In the genomic region with DNA sequence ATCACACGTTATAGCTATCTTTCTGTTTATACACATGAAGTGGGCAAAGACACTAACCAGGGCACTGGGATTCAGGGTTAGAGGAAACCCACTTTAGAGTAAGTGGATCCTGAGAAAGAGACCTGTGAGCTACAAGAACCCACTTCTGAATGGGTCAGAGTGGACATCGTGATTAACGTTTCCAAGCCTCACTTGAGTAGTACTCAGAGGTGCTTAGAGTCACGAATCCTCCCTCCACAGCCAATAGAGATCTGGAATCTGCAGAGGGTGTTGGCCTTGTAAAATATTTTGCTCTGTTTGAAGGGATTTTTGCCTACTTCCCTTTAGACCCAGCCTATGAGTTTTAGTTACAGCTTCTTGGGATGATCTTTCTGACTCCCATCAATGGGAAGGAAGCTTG, we compare ENCODE assay signal across 17 mouse cellular contexts.
"Had no signal": no experiment of that assay in that cellular context is flagged by ENCODE, and none has a peak within 500 bp of the region (broad histone marks: within the 10 kb centered on the region; RNA-seq: fewer than 3 reads in every experiment).

No protein-coding gene starts in this region.

- H3K27me3 ChIP-seq: liver, embryonic 13.5 days; liver, embryonic 15.5 days; midbrain, embryonic 12.5 days; neural tube, embryonic 12.5 days; stomach, embryonic 15.5 days had no signal

- H3K4me3 ChIP-seq: liver, embryonic 13.5 days; liver, embryonic 15.5 days; megakaryocyte, embryonic 14.5 days; midbrain, embryonic 12.5 days; neural tube, embryonic 12.5 days; stomach, embryonic 15.5 days had no signal

- H3K9me3 ChIP-seq: liver, embryonic 13.5 days; liver, embryonic 15.5 days; megakaryocyte, embryonic 14.5 days; midbrain, embryonic 12.5 days; neural tube, embryonic 12.5 days; stomach, embryonic 15.5 days had no signal

- H3K27ac ChIP-seq: liver, embryonic 13.5 days; liver, embryonic 15.5 days; macrophage; midbrain, embryonic 12.5 days; neural tube, embryonic 12.5 days; stomach, embryonic 15.5 days; stomach, postnatal 0 days had no signal

- H3K36me3 ChIP-seq: liver, embryonic 13.5 days; liver, embryonic 15.5 days; midbrain, embryonic 12.5 days; neural tube, embryonic 12.5 days; stomach, embryonic 15.5 days had no signal

- ATAC-seq: liver, postnatal 0 days; midbrain, embryonic 16.5 days had no signal

- H3K9ac ChIP-seq: liver, embryonic 13.5 days; liver, embryonic 15.5 days; liver, postnatal 0 days; lung, embryonic 14.5 days; midbrain, embryonic 12.5 days; neural tube, embryonic 12.5 days; stomach, embryonic 15.5 days had no signal

- H3K4me1 ChIP-seq: liver, embryonic 13.5 days; liver, embryonic 15.5 days; midbrain, embryonic 12.5 days; neural tube, embryonic 12.5 days; stomach, embryonic 15.5 days had no signal

- DNase-seq: liver, embryonic 13.5 days; liver, postnatal 0 days; lung, embryonic 14.5 days; midbrain, embryonic 14.5 days; right cerebral cortex, postnatal 14 days; thymus, adult 2 months; thymus, postnatal 25 days; thymus, postnatal 4 days had no signal

- H3K4me2 ChIP-seq: liver, embryonic 11.5 days; liver, embryonic 13.5 days; liver, embryonic 15.5 days; lung, embryonic 14.5 days; midbrain, embryonic 12.5 days; neural tube, embryonic 12.5 days; stomach, embryonic 15.5 days had no signal
